Mouse (Mus musculus) gastrocnemius, postnatal 25 days (tissue): ENCODE measurements around the gene Nkpd1. TPM values are rescaled to one million over a fixed set of nuclear protein-coding genes. Genes with fewer than 3 reads are reported as not detected.

Experiments used
- DNase-seq: peaks from one replicate; pipeline ENCODE4 v3.0.0; 2022
- total RNA-seq, 2 experiments: library from RNA; stranded (reverse); gene quantifications; 1 replicate in 1 of 2; 2 replicates in 1 of 2; pipeline ENCODE4 v1.2.3; 2021

The Nkpd1 gene
- total RNA-seq, 2 experiments from 2014 or later, result not detected

GRCm38 (mm10) chr7:19546007-19546406, 28.4 kb downstream of the Nkpd1 start:
- no peak for DNase-seq

DNA sequence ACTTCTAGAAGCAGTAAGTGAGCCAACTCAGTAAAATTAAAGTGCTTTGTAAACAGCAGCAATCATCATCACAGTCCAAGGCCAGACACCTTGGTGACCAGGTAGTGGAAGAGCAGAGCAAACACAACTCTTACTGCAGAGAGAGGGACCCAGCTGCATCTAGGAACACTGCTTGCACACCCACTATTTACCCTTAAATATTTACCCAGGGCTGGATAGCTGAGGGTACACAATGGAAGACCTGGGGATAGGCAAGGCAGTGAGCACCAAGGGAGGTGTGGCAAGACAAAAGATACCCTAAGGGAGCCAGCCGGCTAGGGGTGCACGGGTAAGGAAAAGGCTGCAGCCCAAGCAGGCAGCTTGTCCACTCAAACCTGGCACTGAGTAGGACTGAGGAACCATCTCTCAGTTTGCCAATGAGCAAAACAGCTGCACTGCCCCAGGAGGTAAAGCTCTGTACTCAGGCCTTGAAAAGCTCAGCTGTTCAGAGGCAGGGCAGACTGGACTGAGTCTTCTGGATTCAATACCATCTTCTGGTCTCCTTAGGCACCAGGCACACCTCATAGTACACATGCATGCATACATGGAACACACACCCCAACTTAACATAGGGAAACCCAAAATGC, 29.8 kb downstream of the Nkpd1 start:
- no peak for DNase-seq

- no peak for DNase-seq
These were observed 31.8 kb downstream of the Nkpd1 start for GRCm38 (mm10) chr7:19549394-19549793.

DNA sequence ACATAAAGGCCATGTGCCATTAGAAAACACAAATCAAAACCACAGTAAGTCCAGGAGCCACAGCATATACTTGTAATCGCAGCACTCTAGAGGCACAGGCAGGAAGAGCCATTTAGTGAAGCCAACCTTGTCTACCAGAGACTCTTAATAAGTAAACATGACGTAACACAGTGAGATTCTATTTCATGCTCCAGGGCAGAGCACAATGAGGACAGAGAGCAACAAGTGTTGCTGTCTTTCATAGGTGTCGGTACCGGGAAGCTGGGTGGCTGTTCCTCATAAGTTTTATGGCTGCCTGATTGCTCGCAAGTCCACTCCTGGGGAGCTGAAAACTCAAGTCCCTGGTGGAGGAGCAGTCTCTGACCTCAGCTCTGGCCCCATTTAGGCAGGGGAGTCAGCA, 34.0 kb downstream of the Nkpd1 start:
- DNase-seq, result no peak

DNA sequence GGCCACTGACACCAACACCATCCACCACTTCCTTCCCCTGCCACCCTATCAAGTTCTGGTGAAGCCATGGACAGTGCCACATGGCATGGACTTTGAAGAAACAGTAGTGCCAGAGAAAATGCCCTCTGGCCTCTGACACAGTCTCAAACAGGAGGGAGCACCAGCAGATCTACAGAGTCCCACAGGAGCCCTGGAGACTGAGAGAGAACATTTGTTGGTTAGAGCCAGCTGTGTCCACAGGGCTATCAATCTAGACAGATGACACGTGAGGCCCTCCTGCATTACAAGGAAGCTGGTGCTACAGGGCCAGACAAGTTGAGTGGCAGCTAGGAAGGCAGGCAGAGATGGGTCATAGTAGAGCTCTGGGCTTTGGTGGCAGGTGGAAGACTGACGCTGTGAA, 34.8 kb downstream of the Nkpd1 start:
- DNase-seq, result no peak

DNA sequence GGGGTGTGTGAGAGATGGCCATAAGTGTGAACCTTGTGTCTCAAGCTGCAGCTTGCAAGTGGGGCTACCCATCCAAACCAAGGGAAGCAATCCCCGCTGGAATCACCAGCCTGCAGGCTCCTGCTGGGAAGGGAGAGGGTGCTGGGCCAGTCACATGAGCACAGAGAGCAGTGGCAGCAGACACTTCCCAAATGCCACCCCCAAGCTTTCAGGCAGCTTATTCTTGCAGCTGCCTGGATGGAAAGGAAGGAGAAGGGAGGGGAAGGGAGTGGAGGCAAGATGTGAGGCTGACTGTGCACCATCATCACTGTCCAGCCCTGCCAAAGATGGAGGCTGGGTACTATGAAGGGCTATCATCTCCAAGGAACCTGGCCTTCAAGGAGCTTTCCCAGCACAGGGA, 36.5 kb downstream of the Nkpd1 start:
- DNase-seq, result no peak

DNA sequence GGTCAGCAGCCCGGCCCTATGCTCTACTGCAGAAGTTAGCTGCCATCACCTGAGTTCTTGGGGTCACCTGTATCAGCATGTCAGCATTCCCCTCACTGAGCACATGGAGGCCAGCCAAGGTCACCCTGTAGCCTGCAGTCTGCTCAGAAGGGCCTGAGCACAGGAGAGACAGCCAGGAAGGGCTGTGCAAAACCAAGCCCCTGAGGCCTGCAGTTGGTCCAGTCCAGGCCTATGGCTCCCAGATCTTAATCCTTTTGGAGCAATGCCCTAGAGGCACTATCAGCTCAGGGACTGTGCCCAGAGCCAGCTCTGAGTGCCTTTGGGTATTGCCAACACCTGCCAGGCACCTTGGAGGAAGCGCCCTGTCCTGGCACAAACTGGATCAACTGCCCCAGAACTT, 39.4 kb downstream of the Nkpd1 start:
- DNase-seq, result peak; percentile 59

DNA sequence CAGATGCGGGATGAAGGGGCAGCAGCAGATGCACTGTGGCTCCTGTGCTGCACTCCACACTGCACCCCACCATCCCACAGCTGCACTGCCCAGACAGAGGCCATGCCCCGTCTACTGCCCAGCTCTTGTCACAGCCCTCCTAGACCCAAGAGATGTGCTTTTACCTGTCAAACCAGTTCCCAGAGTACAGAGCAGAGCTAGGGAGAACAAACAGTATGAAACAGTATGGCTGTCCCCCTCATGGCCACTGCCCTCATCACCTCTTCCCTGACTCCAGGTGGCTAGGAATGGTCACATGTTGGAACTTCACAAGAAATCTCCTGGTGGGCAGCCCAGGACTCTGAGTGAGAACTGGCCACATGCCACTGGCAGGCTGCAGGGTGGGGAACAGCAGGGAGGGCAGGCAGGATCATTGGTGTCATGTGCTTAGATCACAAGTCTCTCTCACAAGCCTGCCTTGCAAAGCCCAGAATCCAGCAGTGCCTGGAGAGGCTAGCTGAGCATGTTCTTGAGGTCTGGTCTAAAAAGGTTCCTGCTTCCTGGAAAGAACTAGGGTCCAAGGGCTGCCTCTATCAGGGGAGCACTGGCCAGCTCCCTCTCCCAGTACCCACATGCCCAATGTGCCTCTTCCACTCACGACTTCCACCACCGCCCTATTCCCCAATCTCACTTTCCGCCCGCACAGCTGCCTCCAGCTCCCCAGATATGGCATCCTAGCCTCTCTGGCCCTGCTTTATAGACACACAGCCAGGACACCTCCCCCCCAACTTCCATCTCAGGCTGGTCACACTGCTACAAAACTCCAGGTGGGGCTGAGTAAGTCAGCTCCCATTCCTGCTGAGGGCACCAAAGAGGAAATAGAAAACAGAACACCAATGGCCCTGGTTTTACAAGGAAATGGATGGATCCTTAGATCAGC, 40.6 kb downstream of the Nkpd1 start:
- DNase-seq, result no peak

- DNase-seq, result no peak
These were observed 41.3 kb downstream of the Nkpd1 start for GRCm38 (mm10) chr7:19558965-19559364.

DNA sequence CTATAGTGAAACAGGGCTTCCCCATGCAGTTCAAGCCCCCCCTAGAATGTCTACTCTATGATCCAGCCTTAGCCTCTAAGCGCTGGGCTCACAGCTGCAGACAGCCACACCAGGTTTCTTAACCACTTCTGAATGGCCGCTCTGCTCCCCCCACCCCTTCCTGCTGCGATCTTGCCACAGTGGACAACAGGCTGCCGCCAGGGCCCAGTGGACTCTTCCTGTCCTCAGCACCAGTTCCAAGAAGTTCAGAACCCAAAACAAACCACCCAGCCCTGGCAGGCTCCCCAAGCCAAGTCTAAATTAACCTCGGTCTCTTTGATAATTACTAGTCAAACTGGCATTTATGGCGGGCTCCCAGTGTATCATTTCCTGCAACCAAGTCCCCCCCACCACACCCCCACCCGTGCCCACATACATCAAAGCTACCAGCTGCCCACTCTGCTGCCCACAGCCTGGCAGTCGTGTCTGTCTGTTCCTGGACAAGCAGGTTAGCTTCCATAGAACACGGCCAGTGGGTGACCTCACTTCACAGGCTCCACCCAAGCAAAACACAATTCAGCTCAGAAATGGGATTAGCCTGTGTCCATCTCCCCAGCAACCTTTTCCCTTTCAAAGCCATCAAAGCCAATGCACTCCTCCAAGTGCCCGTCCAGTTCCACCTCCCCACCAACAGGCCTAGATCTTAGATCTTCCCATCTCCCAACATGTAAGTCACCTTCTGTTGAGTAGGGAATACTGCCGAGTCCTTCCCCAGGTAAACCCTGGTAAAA, 43.0 kb downstream of the Nkpd1 start:
- peak; percentile 8 for DNase-seq

- DNase-seq, result no peak
These were observed 43.8 kb downstream of the Nkpd1 start for GRCm38 (mm10) chr7:19561431-19561764.

- peak; percentile 90 for DNase-seq
These were observed 44.4 kb downstream of the Nkpd1 start for GRCm38 (mm10) chr7:19561765-19562642.

GRCm38 (mm10) chr7:19562643-19563410, 45.2 kb downstream of the Nkpd1 start, which contains the start of gene Ppp1r37:
Gene Ppp1r37, minus strand, starts transcription at chr7:19563076.
- peak; percentile 8 for DNase-seq

- no peak for DNase-seq
These were observed 46.2 kb downstream of the Nkpd1 start for GRCm38 (mm10) chr7:19563884-19564283.

- no peak for DNase-seq
These were observed 46.8 kb downstream of the Nkpd1 start for GRCm38 (mm10) chr7:19564455-19564854.

- no peak for DNase-seq
These were observed 48.2 kb downstream of the Nkpd1 start for GRCm38 (mm10) chr7:19565803-19566202.

DNA sequence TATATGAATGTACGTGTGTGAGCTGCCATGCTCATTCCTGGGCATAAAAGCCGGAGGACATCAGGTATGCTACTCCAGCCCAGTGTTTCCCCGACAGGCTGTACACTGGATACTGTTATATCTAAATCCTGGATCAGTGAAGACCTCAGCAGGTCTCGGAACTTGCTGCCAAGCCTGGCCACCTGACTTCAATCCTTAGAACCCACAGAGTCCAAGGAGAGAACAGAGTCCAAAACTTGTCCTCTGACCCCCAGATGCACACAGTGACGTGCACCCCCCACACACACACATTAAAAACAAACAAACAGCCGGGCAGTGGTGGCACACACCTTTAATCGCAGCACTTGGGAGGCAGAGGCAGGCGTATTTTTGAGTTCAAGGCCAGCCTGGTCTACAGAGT, 49.8 kb downstream of the Nkpd1 start:
- no peak for DNase-seq

DNA sequence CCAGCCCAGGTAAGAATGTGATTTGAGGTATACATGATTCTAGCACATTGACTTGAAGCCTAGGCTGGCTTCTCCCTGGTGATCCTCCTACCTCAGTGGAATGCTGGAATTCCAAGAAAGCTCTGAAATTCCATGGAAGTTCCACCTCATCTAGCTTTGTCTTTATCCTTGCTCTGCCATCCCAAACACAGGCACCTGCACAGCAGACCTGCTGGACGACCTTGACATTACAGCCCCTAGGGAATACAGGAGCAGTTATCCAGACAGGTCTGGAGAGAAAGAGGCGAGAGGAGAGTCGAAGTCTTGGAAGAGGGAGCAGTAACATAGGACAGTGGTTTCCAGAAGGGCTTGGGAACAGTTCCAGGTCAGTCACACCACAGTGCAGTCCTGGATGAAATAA, 52.0 kb downstream of the Nkpd1 start:
- no peak for DNase-seq

GRCm38 (mm10) chr7:19572926-19573775, 55.5 kb downstream of the Nkpd1 start:
- peak; percentile 82 for DNase-seq

- no peak for DNase-seq
These were observed 56.1 kb downstream of the Nkpd1 start for GRCm38 (mm10) chr7:19573776-19574140.
